Mouse (Mus musculus) layer of hippocampus, adult 6 months (tissue): ENCODE measurements around the gene Gm2663. TPM values are rescaled to one million over a fixed set of nuclear protein-coding genes. Genes with fewer than 3 reads are reported as not detected.

ENCODE experiments used
- long read RNA-seq, 2 experiments: library from polyadenylated mRNA; unstranded; transcript quantifications; one replicate each; pipeline ENCODE4 v2.0.0; 2019 to 2020
- polyA plus RNA-seq: library from polyadenylated mRNA; unstranded; fragments of <200 nt; fragmentation: Nextera tagmentation; gene quantifications from 2 replicates; pipeline ENCODE4 v1.2.3, GENCODE M21; 2021

The Gm2663 gene
- not detected in 2 replicates for polyA plus RNA-seq
- long read RNA-seq, experiment 1: 0 reads
- long read RNA-seq, experiment 2: 0 reads

GRCm38 (mm10) chr6:40999379-40999778 lies at the start of gene Gm2663:
TSS of gene Gm2663 (minus strand) at chr6:40999479.

GRCm38 (mm10) chr6:41035409-41035808 lies 36.1 kb upstream of the Gm2663 start, which contains the start of gene 2210010C04Rik:
TSS of gene 2210010C04Rik (minus strand) at chr6:41035509.

GRCm38 (mm10) chr6:40964454-40964853 lies 34.8 kb downstream of the Gm2663 start, which contains the start of gene 1810009J06Rik:
TSS of gene 1810009J06Rik (plus strand) at chr6:40964754.

GRCm38 (mm10) chr6:40951770-40952169 lies 47.5 kb downstream of the Gm2663 start, which contains the start of gene Gm4744:
TSS of gene Gm4744 (minus strand) at chr6:40951870.

Other genes starting within 250 kb of the Gm2663 start
- not detected in 2 replicates for gene Moxd2, start 112.0 kb downstream of the Gm2663 start, polyA plus RNA-seq
- gene Prss58, start 99.1 kb downstream of the Gm2663 start, polyA plus RNA-seq: not detected in 2 replicates
- gene 1700074P13Rik, start 58.9 kb downstream of the Gm2663 start, polyA plus RNA-seq: not detected in 2 replicates
- gene Gm4744, start 47.6 kb downstream of the Gm2663 start, polyA plus RNA-seq: not detected in 2 replicates
- gene 1810009J06Rik, start 34.7 kb downstream of the Gm2663 start, polyA plus RNA-seq: not detected in 2 replicates
- not detected in 2 replicates for gene 2210010C04Rik, start 36.0 kb upstream of the Gm2663 start, polyA plus RNA-seq